Mouse (Mus musculus): ENCODE measurements at regions not wholly inside any gene's neighbourhood (a gene's known extent, or its start where the extent isn't known, plus 50 kb on each side); places are given as distances from the start of the nearest gene placed in this dataset.

- peak; percentile 7 for DNase-seq
Measured at GRCm38 (mm10) chr8:28117997-28118778, 670.7 kb downstream of the Poteg start.

GRCm38 (mm10) chr8:28125021-28125420, 677.6 kb downstream of the Poteg start:
- no peak for DNase-seq

- no peak for DNase-seq
Measured at GRCm38 (mm10) chr8:28141916-28142315, 694.4 kb downstream of the Poteg start.

GRCm38 (mm10) chr8:28148599-28149452, 701.4 kb downstream of the Poteg start:
- DNase-seq, result peak; percentile 41

- DNase-seq, result no peak
Measured at GRCm38 (mm10) chr8:28149453-28149767, 701.9 kb downstream of the Poteg start.

- DNase-seq, result no peak
Measured at GRCm38 (mm10) chr8:28160651-28161050, 713.2 kb downstream of the Poteg start.

GRCm38 (mm10) chr8:28168036-28168435, 720.6 kb downstream of the Poteg start:
- DNase-seq, result peak; percentile 12

- DNase-seq, result no peak
Measured at GRCm38 (mm10) chr8:28171456-28171855, 724.0 kb downstream of the Poteg start.

GRCm38 (mm10) chr8:28195943-28196342, 748.5 kb downstream of the Poteg start:
- no peak for DNase-seq

- no peak for DNase-seq
Measured at GRCm38 (mm10) chr8:28235562-28235961, 788.1 kb downstream of the Poteg start.

- DNase-seq, result peak; percentile 22
Measured at GRCm38 (mm10) chr8:28239411-28239810, 791.9 kb downstream of the Poteg start.

GRCm38 (mm10) chr8:28252399-28253240, 805.1 kb downstream of the Poteg start:
- DNase-seq, result no peak

- DNase-seq, result no peak
Measured at GRCm38 (mm10) chr8:28267277-28267676, 819.8 kb downstream of the Poteg start.

GRCm38 (mm10) chr8:28284257-28284656, 836.8 kb downstream of the Poteg start:
- DNase-seq, result peak; percentile 7

GRCm38 (mm10) chr8:28298896-28299793, 851.7 kb downstream of the Poteg start:
- DNase-seq, result peak; percentile 4

- DNase-seq, result peak; percentile 14
Measured at GRCm38 (mm10) chr8:28317081-28317480, 869.6 kb downstream of the Poteg start.

- no peak for DNase-seq
Measured at GRCm38 (mm10) chr8:28333388-28333787, 885.9 kb downstream of the Poteg start.

GRCm38 (mm10) chr8:28337484-28337883, 890.0 kb downstream of the Poteg start:
- DNase-seq, result no peak

GRCm38 (mm10) chr8:28341236-28341635, 893.8 kb downstream of the Poteg start:
- DNase-seq, result no peak

- DNase-seq, result no peak
Measured at GRCm38 (mm10) chr8:28366470-28366869, 919.0 kb downstream of the Poteg start.

GRCm38 (mm10) chr8:28367361-28367760, 919.9 kb downstream of the Poteg start:
- DNase-seq, result no peak

GRCm38 (mm10) chr8:28371752-28372151, 924.3 kb downstream of the Poteg start:
- DNase-seq, result no peak

Measured in embryo, embryonic 11 days (tissue).